Mouse (Mus musculus) lung, embryonic 15.5 days (tissue): ENCODE data around the gene Spag4. TPM values are rescaled to one million over a fixed set of nuclear protein-coding genes. Genes with fewer than 3 reads are reported as not detected.
A peak's percentile ranks its signal among the peaks of the same experiment; 100 is the strongest.

ENCODE experiments used
- ATAC-seq: fragments of 200-750 bp; cut with Nextera tagmentation; 2 replicates; pipeline ENCODE4 v1.8.0; 2017; ENCODE audit warnings: moderate number of reproducible peaks, borderline replicate concordance; ENCODE audit not compliant: low FRiP score, low TSS enrichment; ENCODE audit errors: extremely low read depth
- H3K27ac ChIP-seq: fragments of 300-500 bp; sonication (generic); 2 replicates; pipeline ENCODE4 v1.5.1; 2015; ENCODE audit warnings: moderate library complexity, mild to moderate bottlenecking, inconsistent platforms
- H3K27me3 ChIP-seq: fragments of 300-500 bp; sonication (generic); 2 replicates; pipeline ENCODE4 v1.6.1; 2015; ENCODE audit warnings: inconsistent platforms
- H3K36me3 ChIP-seq: fragments of 300-500 bp; sonication (generic); 2 replicates; pipeline ENCODE4 v1.6.1; 2015; ENCODE audit warnings: inconsistent platforms
- H3K4me1 ChIP-seq: fragments of 300-500 bp; sonication (generic); 2 replicates; pipeline ENCODE4 v1.6.1; 2015; ENCODE audit warnings: inconsistent platforms
- H3K4me2 ChIP-seq: fragments of 300-500 bp; sonication (generic); 2 replicates; pipeline ENCODE4 v1.6.1; 2015; ENCODE audit warnings: inconsistent platforms, mild to moderate bottlenecking, moderate library complexity
- H3K4me3 ChIP-seq: fragments of 300-500 bp; sonication (generic); 2 replicates; pipeline ENCODE4 v1.5.1; 2015; ENCODE audit warnings: mild to moderate bottlenecking, inconsistent platforms
- H3K9ac ChIP-seq: fragments of 300-500 bp; sonication (generic); 2 replicates; pipeline ENCODE4 v1.6.1; 2015; ENCODE audit warnings: inconsistent platforms
- H3K9me3 ChIP-seq: fragments of 300-500 bp; sonication (generic); 2 replicates; pipeline ENCODE4 v1.6.1; 2016; ENCODE audit warnings: inconsistent platforms
- WGBS: fragments of 180-500 bp; shearing (Covaris S2); methylation state at CpG from one replicate; pipeline ENCODE4 v1.1.7; 2015; 5-methylcytosine and 5-hydroxymethylcytosine counted together
- polyA plus RNA-seq: library from polyadenylated mRNA; unstranded; fragments of >200 nt; fragmentation: Nextera tagmentation; extraction: Ambion mirVana; gene quantifications from 2 replicates; pipeline ENCODE4 v1.2.1, GENCODE M21; 2015

The Spag4 gene
- polyA plus RNA-seq, 1 experiment from 2014 or later: 3.7 TPM

DNA sequence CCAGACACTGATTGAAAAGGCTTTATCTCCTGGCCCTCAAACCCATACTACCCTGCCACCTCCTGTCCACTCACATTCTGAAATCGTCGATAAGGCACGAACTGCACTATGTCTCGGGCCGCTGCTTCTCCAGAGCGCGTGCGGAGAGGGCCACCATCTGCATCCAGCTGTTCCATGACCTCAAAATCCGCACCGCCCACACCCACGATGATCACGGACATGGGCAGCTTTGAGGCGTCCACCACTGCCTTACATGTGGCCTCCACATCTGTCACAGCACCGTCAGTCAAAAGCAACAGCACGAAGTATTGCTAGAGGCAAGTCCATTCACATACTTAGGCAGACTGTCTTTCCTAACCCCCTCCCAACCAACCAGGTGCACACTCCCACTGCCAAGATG lies 8.8 kb downstream of the Spag4 start:
- ATAC-seq: no peak; the same call in 1 of the 2 replicates
- no peak overlapping the region for H3K27ac ChIP-seq
- H3K4me2 ChIP-seq: no peak overlapping the region
- H3K36me3 ChIP-seq: peaks cover 91% of the 10 kb centered on the region
- WGBS: 80% methylated on average over 15 of the region's 15 CpGs
- H3K9me3 ChIP-seq: no peaks in the 10 kb centered on the region
- H3K9ac ChIP-seq: no peak overlapping the region
- no peaks in the 10 kb centered on the region for H3K27me3 ChIP-seq
- H3K4me3 ChIP-seq: no peak overlapping the region
- no peaks in the 10 kb centered on the region for H3K4me1 ChIP-seq

DNA sequence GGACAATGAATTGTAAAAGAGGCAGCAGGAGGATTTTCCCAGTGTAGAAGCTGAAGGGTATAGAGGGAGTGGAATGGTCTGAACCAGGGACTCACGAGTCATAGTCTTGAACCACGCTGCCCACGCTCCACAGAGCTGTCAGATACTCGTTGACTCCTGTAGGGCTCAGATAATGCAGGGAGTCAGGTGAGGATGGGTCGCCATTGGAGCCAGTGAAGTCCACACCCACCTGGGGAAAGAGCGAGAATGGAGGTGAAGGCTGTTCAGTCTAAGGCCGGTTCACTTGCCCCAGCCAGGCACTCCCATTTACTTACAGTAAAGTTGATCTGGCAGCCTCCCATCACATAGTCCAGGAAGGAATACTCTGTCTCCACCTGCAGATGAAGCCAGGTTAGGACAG lies 12.5 kb downstream of the Spag4 start:
- Histone ChIP-seq H3K4me3 (no peak overlapping the region), H3K36me3 (peaks cover 67% of the 10 kb centered on the region)

DNA sequence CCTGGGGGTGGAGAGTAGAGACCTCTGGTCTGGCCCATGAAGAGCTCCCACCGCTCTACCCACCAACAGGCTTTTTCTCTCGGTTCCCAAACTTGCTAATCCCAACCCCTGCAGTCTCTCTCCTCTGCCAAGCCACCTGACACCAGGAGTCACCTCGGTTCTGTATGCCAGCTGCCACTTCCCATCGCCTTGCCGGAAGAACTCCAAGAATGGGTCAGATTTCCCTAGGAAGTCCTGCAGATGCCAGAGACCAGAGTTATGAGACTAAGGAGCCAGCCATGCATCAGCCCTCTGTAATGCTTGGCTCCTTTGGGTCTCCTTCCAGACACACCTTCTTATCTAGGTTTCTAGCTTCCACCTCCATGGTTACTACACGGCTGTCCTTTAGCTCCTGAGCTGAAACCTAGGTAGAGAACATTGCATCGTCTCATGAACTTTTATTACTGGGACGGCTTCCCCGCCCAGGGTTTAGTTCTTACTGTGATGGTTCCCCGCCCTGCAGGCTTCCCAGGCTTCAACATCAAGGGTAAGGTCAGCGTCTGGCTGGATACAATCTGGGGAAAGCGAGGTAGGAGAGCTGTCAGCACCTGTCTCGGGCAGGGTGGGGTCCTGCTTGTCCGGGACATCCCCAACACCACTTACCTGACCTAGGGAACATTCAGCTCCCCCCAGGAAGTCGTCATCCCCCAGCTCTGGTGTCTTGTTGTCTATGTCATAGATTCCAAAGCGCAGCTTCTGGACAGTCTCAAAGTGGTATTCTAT lies 13.6 kb downstream of the Spag4 start:
- WGBS: 89% methylated on average over 16 of the region's 16 CpGs
- H3K9ac ChIP-seq: no peak overlapping the region
- no peak for ATAC-seq
- no peak overlapping the region for H3K27ac ChIP-seq
- H3K4me3 ChIP-seq: no peak overlapping the region
- no peak overlapping the region for H3K4me2 ChIP-seq
- H3K4me1 ChIP-seq: no peaks in the 10 kb centered on the region
- peaks cover 55% of the 10 kb centered on the region for H3K36me3 ChIP-seq
- no peaks in the 10 kb centered on the region for H3K9me3 ChIP-seq
- H3K27me3 ChIP-seq: no peaks in the 10 kb centered on the region

More for the DNA sequence above, 12.5 kb downstream of the Spag4 start:
- Histone ChIP-seq H3K4me1 (no peaks in the 10 kb centered on the region), H3K9ac (no peak overlapping the region), H3K27ac (no peak overlapping the region), H3K4me2 (no peak overlapping the region), H3K27me3 (no peaks in the 10 kb centered on the region), H3K9me3 (no peaks in the 10 kb centered on the region)
- WGBS: 90% methylated on average over 7 of the region's 7 CpGs
- no peak for ATAC-seq

DNA sequence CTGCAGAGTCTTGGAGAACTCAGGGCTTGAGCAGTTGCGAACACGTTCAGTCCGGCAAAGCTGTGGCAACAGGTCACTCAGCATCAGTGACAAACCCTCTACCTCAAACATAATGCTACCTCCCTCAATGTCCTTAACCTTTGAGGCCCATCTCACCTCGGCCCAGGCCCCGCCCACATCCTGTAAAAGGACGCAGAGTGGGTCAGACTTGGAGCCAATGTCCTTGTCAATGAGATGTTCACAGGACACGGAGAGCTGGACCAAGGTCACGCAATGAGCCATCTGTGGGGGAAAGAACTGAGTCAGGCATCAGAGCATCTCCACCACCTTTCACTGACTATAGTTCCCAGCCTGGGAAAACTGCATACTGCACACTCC lies 14.2 kb downstream of the Spag4 start:
- Histone ChIP-seq H3K4me1 (no peaks in the 10 kb centered on the region), H3K36me3 (peaks cover 50% of the 10 kb centered on the region), H3K9ac (no peak overlapping the region), H3K27me3 (no peaks in the 10 kb centered on the region), H3K27ac (no peak overlapping the region), H3K9me3 (no peaks in the 10 kb centered on the region), H3K4me3 (no peak overlapping the region), H3K4me2 (no peak overlapping the region)
- no peak for ATAC-seq
- WGBS: 80% methylated on average over 8 of the region's 8 CpGs

DNA sequence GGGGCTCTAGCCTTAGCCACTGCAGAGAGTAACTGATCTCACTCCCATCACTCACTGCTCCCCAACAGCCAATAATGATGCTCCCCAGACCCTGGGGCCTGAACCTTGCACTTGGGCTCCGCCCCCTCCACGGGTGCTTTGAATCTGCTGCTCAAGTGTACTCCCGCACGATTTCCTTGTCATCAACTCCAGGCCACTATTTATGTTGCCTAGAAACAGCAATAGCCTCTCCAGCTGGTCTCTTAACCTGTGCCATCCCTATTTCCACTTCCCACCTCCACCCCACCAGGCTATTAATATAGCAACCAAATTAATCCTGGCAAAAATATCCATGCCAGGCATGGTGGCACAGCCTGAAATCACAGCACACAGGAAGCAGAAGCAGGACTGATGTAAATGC lies 14.7 kb downstream of the Spag4 start:
- no peak overlapping the region for H3K9ac ChIP-seq
- 37% methylated on average over 4 of the region's 4 CpGs for WGBS
- ATAC-seq: no peak
- no peaks in the 10 kb centered on the region for H3K27me3 ChIP-seq
- H3K4me1 ChIP-seq: no peaks in the 10 kb centered on the region
- no peak overlapping the region for H3K4me3 ChIP-seq
- no peak overlapping the region for H3K27ac ChIP-seq
- H3K9me3 ChIP-seq: no peaks in the 10 kb centered on the region
- no peak overlapping the region for H3K4me2 ChIP-seq
- H3K36me3 ChIP-seq: peaks cover 45% of the 10 kb centered on the region

DNA sequence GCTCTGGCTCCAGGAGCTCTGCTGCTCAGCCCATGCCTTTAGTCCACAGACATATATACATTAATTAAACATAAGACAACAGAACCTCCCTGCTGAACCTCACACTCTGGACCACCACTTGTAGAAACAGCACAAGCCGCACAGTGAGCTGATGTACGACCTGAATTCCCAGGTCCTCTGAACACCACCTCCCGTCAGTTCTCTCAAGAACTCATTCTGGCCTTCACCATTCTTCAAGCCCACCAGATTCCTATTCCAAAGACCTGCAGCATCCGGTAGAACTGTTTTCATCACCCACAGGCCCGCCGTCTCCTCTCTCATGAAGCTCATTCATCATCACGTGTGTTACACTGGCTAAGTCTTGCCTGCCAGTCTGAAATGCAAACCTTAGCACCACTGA lies 15.4 kb downstream of the Spag4 start:
- no peak for ATAC-seq
- H3K4me2 ChIP-seq: no peak overlapping the region
- 70% methylated on average over 7 of the region's 7 CpGs for WGBS
- H3K36me3 ChIP-seq: peaks cover 38% of the 10 kb centered on the region
- H3K9ac ChIP-seq: no peak overlapping the region
- no peaks in the 10 kb centered on the region for H3K27me3 ChIP-seq
- H3K9me3 ChIP-seq: no peaks in the 10 kb centered on the region
- no peak overlapping the region for H3K4me3 ChIP-seq
- no peaks in the 10 kb centered on the region for H3K4me1 ChIP-seq
- no peak overlapping the region for H3K27ac ChIP-seq

DNA sequence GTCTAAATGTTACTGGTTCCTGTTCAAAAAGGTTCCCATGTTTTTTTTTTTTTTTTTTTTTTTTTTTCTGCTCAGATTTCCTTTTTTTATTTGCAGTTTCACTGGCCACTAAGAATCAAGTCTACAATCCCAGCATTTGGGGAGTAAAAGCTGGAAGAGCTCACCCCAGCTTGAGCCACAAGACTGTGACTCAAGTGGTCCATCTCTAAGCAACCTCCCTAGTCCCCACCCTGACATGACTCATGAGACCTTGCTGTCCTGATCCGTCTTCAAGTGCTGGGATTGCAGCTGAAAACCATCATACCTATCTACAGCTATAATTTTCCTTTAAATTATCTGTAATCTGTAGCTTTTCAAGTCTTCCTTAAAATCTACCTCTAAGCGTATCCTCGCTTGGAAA lies 19.6 kb downstream of the Spag4 start:
- 83% methylated on average over 3 of the region's 3 CpGs for WGBS
- H3K4me2 ChIP-seq: no peak overlapping the region
- H3K4me1 ChIP-seq: no peaks in the 10 kb centered on the region
- H3K36me3 ChIP-seq: peaks cover 3% of the 10 kb centered on the region; the same call in 1 of the 2 replicates
- no peak for ATAC-seq
- H3K27me3 ChIP-seq: no peaks in the 10 kb centered on the region
- H3K9ac ChIP-seq: no peak overlapping the region
- no peak overlapping the region for H3K27ac ChIP-seq
- H3K9me3 ChIP-seq: no peaks in the 10 kb centered on the region
- H3K4me3 ChIP-seq: no peak overlapping the region

DNA sequence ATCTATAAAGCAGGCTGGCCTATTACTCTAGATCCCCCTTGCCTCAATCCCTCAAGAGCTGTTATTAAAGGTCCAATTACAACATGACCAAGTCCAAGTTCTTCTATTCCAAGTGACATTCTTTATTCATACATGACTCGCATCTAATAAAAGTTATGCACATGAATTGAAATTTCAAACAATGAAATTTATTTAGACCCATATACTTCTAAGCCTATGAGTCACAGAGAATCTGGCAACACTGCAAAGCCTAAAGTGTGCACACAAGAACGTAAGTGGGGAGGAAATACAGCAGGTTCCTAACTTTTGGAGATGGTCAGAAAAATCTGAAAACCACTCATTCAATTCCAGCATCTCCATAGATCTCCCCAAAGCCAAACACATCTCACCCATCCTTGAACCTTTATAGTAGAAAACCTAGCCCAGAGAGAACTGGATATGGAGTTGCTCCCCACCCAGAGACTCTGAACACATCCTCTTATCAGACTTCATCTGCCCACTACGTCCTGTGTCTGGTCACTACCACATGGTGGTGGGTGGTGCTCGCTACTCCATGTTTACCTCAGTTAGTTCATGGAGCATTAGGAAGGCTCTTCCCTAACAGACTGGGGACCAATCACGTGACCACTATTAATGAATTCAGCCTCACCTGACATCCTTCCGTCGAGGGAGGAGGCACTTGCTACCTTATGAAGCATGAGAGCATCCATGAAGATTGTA lies 22.6 kb downstream of the Spag4 start:
- peaks cover 9% of the 10 kb centered on the region for H3K4me1 ChIP-seq
- no peak overlapping the region for H3K4me3 ChIP-seq
- no peaks in the 10 kb centered on the region for H3K9me3 ChIP-seq
- H3K36me3 ChIP-seq: peaks cover 11% of the 10 kb centered on the region; the same call in 1 of the 2 replicates
- whole genome bisulfite sequencing: 82% methylated on average over 7 of the region's 7 CpGs
- H3K9ac ChIP-seq: no peak overlapping the region
- no peak overlapping the region for H3K27ac ChIP-seq
- no peak overlapping the region for H3K4me2 ChIP-seq
- no peak for ATAC-seq
- no peaks in the 10 kb centered on the region for H3K27me3 ChIP-seq

DNA sequence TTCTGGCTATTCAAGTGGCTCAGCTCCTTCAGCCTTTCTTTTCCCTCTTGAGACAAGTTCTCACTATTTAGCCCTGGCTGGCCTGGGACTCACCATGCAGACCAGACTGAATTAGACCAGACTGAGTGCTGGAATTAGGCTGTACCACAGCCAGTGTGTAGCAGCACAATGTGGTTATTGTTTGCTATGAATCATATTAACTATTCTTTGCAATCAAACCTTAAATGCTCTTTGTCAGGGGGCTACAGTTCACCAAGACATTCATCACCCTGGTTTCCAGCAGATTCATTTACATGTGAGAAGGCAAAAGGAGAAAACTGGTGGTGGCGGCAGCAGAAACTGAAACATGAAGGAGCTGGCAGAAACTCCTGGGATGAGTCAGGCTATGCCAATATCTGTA lies 24.8 kb downstream of the Spag4 start:
- H3K4me2 ChIP-seq: no peak overlapping the region
- H3K4me3 ChIP-seq: no peak overlapping the region
- H3K4me1 ChIP-seq: peaks cover 9% of the 10 kb centered on the region
- WGBS: 81% methylated on average over 1 of the region's 1 CpGs
- no peaks in the 10 kb centered on the region for H3K9me3 ChIP-seq
- no peak overlapping the region for H3K27ac ChIP-seq
- H3K36me3 ChIP-seq: peaks cover 12% of the 10 kb centered on the region
- ATAC-seq: no peak
- no peak overlapping the region for H3K9ac ChIP-seq
- H3K27me3 ChIP-seq: no peaks in the 10 kb centered on the region

DNA sequence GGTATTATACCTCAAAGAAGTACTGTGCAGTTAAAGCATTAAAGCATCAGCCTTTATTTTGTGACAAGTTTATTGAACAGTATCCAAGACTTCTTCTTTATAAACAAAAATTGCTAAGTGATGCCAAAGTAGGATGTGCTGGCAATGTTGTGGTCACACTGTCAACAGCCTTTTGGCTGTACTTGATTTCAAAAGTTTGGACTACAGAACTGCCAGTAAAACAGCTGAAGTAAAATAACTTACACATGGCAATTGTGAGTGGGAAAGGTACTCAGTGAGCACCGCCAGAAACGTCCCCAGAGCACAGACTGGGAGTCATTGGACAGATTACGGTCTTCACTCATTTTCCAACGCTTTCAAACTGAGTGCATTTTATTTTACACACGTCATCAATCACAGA lies 27.0 kb downstream of the Spag4 start:
- Histone ChIP-seq H3K27ac (no peak overlapping the region), H3K4me3 (no peak overlapping the region), H3K9me3 (no peaks in the 10 kb centered on the region), H3K4me2 (no peak overlapping the region), H3K36me3 (peaks cover 34% of the 10 kb centered on the region), H3K27me3 (no peaks in the 10 kb centered on the region), H3K9ac (no peak overlapping the region), H3K4me1 (peaks cover 9% of the 10 kb centered on the region)
- 47% methylated on average over 5 of the region's 5 CpGs for WGBS
- ATAC-seq: no peak

DNA sequence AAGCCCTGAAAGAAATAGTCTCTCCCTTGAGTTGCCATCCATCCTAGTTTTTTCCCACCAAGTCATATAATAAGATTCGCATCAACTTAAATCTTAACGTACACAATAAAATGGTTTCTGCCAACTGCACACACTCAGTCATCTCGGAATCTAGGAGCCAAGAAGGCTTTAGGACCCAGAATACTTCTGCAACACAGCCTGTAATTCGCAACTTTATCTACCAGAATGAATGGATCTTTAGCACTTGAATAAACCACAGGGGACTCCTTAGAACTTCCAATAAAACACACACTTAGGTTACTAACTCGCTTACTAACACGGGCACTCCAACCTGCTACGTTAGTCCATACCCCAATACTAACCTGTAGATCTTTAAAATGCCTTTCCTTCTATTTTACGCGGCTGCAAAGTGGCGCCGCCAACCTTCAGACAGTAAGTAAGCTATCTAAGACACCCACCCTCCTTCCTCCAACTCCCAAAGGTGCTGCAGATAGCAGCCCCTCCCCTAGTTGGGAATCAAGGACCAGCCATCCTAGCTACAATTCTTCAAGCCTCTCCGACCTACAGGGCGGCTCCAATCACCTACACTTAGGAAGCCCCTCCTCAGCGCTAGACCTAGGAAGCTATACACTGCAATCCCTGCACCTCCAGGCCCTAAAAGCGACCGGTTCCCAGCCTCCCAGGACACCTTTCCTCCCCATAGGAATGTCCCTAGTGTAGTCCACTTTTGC lies 45.8 kb downstream of the Spag4 start:
- H3K4me1 ChIP-seq: peaks cover 10% of the 10 kb centered on the region
- H3K4me2 ChIP-seq: peak overlapping the region; percentile 63
- H3K36me3 ChIP-seq: peaks cover 5% of the 10 kb centered on the region; the same call in 1 of the 2 replicates
- H3K27me3 ChIP-seq: no peaks in the 10 kb centered on the region
- H3K9me3 ChIP-seq: no peaks in the 10 kb centered on the region
- peak; percentile 72 for ATAC-seq
- peak overlapping the region; percentile 92 for H3K27ac ChIP-seq
- H3K9ac ChIP-seq: peak overlapping the region; percentile 92
- WGBS: under 1% methylated on average over 16 of the region's 16 CpGs
- H3K4me3 ChIP-seq: peak overlapping the region; percentile 82
